Comparison of ENCODE assay signal across 9 mouse cellular contexts in genomic region chr5:134179871-134180270, GRCm38 (mm10). TPM values are rescaled to one million over a fixed set of nuclear protein-coding genes. Genes with fewer than 3 reads are reported as not detected.
DNase-seq lines count a peak whose midpoint lies in the region; ATAC-seq and TF ChIP-seq lines count a peak whose summit lies in the region.
"Had no signal": no experiment of that assay in that cellular context is flagged by ENCODE, and none has a peak within 500 bp of the region (broad histone marks: within the 10 kb centered on the region; RNA-seq: fewer than 3 reads in every experiment).

No protein-coding gene starts in this region.

- no peak overlapping the region for H3K9ac ChIP-seq in forebrain, embryonic 15.5 days (replicated peaks)

- peaks cover 43% of the 10 kb centered on the region for H3K4me1 ChIP-seq in forebrain, embryonic 10.5 days
- peaks cover 26% of the 10 kb centered on the region for H3K4me1 ChIP-seq in forebrain, embryonic 15.5 days
- peaks cover 46% of the 10 kb centered on the region for H3K4me1 ChIP-seq in G1E (ENCODE audit: insufficient read depth, low read depth, low read length)
- H3K4me1 ChIP-seq in spleen, adult 2 months (ENCODE audit: control insufficient read depth, insufficient read depth, insufficient read length), result peaks cover 9% of the 10 kb centered on the region

- WGBS in forebrain, embryonic 10.5 days, result 35% methylated on average over 7 of the region's 7 CpGs
- WGBS in forebrain, embryonic 15.5 days, result 24% methylated on average over 7 of the region's 7 CpGs
- 14% methylated on average over 7 of the region's 7 CpGs for WGBS in spleen, adult 2 months

- no peak for TF ChIP-seq POLR2A in spleen, adult 2 months (IDR thresholded peaks at IDR 0.05; ENCODE audit: low read depth, low read length)

- H3K27me3 ChIP-seq in forebrain, embryonic 10.5 days (ENCODE audit: poor library complexity, severe bottlenecking), result no peaks in the 10 kb centered on the region
- H3K27me3 ChIP-seq in forebrain, embryonic 15.5 days, result no peaks in the 10 kb centered on the region
- H3K27me3 ChIP-seq in G1E (ENCODE audit: insufficient read depth, low read length), result no peaks in the 10 kb centered on the region
- H3K27me3 ChIP-seq in spleen, adult 2 months (ENCODE audit: control insufficient read depth, insufficient read depth, low read length), result no peaks in the 10 kb centered on the region
- H3K27me3 ChIP-seq: megakaryocyte, embryonic 14.5 days had no signal

- peak; percentile 74 for DNase-seq in forebrain, embryonic 10.5 days (ENCODE audit: extremely low spot score, low spot score)
- peak; percentile 40 for DNase-seq in G1E (ENCODE audit: low spot score)
- DNase-seq in cerebellum, adult 18-20 months, result peak; percentile 80 to 83
- peak; percentile 75 to 91 for DNase-seq in frontal cortex, postnatal 36 days (ENCODE audit: low spot score in 2 of 2)
- DNase-seq in layer of hippocampus, adult 8-10 months (ENCODE audit: low spot score in 2 of 2), result peak; percentile 62 to 89
- DNase-seq in lung, postnatal 25 days (ENCODE audit: low spot score), result peak; percentile 83
- peak; percentile 81 to 82 for DNase-seq in spleen, adult 2 months (ENCODE audit: low read depth in 1 of 2, low spot score in 2 of 2)

- H3K27ac ChIP-seq in forebrain, embryonic 10.5 days, result no peak overlapping the region
- no peak overlapping the region for H3K27ac ChIP-seq in forebrain, embryonic 15.5 days (replicated peaks)
- H3K27ac ChIP-seq in spleen, adult 2 months (ENCODE audit: insufficient read depth, low read length), result no peak overlapping the region

- H3K4me2 ChIP-seq in forebrain, embryonic 15.5 days (replicated peaks), result no peak overlapping the region

- H3K36me3 ChIP-seq in forebrain, embryonic 10.5 days (replicated peaks), result no peaks in the 10 kb centered on the region
- H3K36me3 ChIP-seq in forebrain, embryonic 15.5 days, result no peaks in the 10 kb centered on the region
- peaks cover 8% of the 10 kb centered on the region for H3K36me3 ChIP-seq in G1E (replicated peaks)
- no peaks in the 10 kb centered on the region for H3K36me3 ChIP-seq in spleen, adult 2 months (ENCODE audit: control insufficient read depth, insufficient read depth, low read length)

- H3K9me3 ChIP-seq in forebrain, embryonic 10.5 days, result no peaks in the 10 kb centered on the region
- H3K9me3 ChIP-seq in forebrain, embryonic 15.5 days, result no peaks in the 10 kb centered on the region
- no peaks in the 10 kb centered on the region for H3K9me3 ChIP-seq in G1E (replicated peaks)
- H3K9me3 ChIP-seq: megakaryocyte, embryonic 14.5 days had no signal

- no peak for ATAC-seq in forebrain, embryonic 15.5 days (replicated peaks)
- ATAC-seq in G1E (ENCODE audit: extremely low read depth, insufficient number of reproducible peaks, low FRiP score, poor library complexity, severe bottlenecking), result no peak

- TF ChIP-seq CTCF in G1E (IDR thresholded peaks at IDR 0.05; ENCODE audit: low read depth, low read length), result peak; percentile 56
- peak; percentile 59; the same call in 1 of the 2 replicates for TF ChIP-seq CTCF in spleen, adult 2 months (IDR thresholded peaks at IDR 0.05; ENCODE audit: extremely low read depth, insufficient read depth, insufficient read length, insufficient replicate concordance)

- H3K4me3 ChIP-seq in forebrain, embryonic 10.5 days, result no peak overlapping the region
- no peak overlapping the region for H3K4me3 ChIP-seq in forebrain, embryonic 15.5 days
- no peak overlapping the region for H3K4me3 ChIP-seq in G1E (ENCODE audit: low read depth, low read length)
- no peak overlapping the region for H3K4me3 ChIP-seq in spleen, adult 2 months (ENCODE audit: extremely low read depth, insufficient read depth, insufficient read length)
- H3K4me3 ChIP-seq: megakaryocyte, embryonic 14.5 days had no signal

RNA-seq across cellular contexts. Expression of gene Rcc1l, which starts 3.3 kb away (rescaled TPM):
- polyA plus RNA-seq in forebrain, embryonic 10.5 days (2016; fragmentation: Nextera tagmentation; extraction: Ambion mirVana), result 40.2 and 44.3 TPM in 2 replicates
- 22.4 and 23.8 TPM in 2 replicates for polyA plus RNA-seq in forebrain, embryonic 15.5 days (2015; fragmentation: Nextera tagmentation; extraction: Ambion mirVana)
- total RNA-seq in G1E (2014; fragmentation: Nextera tagmentation) (12.6 and 13.6 TPM in 2 replicates), G1E (2017) (9.2 and 9.8 TPM in 2 replicates)
- 16.0 and 17.1 TPM in 2 replicates for polyA plus RNA-seq in G1E (2012)
- total RNA-seq in layer of hippocampus, adult 8-10 months (2022), result 10 to 100 TPM; 15.6 to 18.8 (median 16.9) TPM
- polyA plus RNA-seq in spleen, adult 2 months (2012; rRNA removed), result 10.7 and 12.0 TPM in 2 replicates

RNA-seq across cellular contexts. Expression of gene Gtf2ird2, which starts 3.9 kb away (rescaled TPM):
- 7.0 and 7.6 TPM in 2 replicates for polyA plus RNA-seq in forebrain, embryonic 10.5 days (2016; fragmentation: Nextera tagmentation; extraction: Ambion mirVana)
- polyA plus RNA-seq in forebrain, embryonic 15.5 days (2015; fragmentation: Nextera tagmentation; extraction: Ambion mirVana), result 11.8 and 13.2 TPM in 2 replicates
- 9.2 and 9.7 TPM in 2 replicates for total RNA-seq in G1E (2014; fragmentation: Nextera tagmentation)
- total RNA-seq in G1E (2017), result 5.6 and 10.8 TPM in 2 replicates
- 3.3 and 4.5 TPM in 2 replicates for polyA plus RNA-seq in G1E (2012)
- total RNA-seq in layer of hippocampus, adult 8-10 months (2022), result 10 to 100 TPM; 16.1 to 19.6 (median 16.4) TPM
- polyA plus RNA-seq in spleen, adult 2 months (2012; rRNA removed), result 6.4 and 7.7 TPM in 2 replicates

RNA-seq across cellular contexts. Expression of gene Ncf1, which starts 49.6 kb away (rescaled TPM):
- polyA plus RNA-seq in forebrain, embryonic 10.5 days (2016; fragmentation: Nextera tagmentation; extraction: Ambion mirVana), result 2.4 TPM in 2 replicates
- 2.1 and 2.4 TPM in 2 replicates for polyA plus RNA-seq in forebrain, embryonic 15.5 days (2015; fragmentation: Nextera tagmentation; extraction: Ambion mirVana)
- total RNA-seq in G1E (2014; fragmentation: Nextera tagmentation) (20.7 and 22.0 TPM in 2 replicates), G1E (2017) (2.0 and 3.0 TPM in 2 replicates)
- 27.8 and 29.9 TPM in 2 replicates for polyA plus RNA-seq in G1E (2012)
- 10 to 100 TPM in 2 of 4 experiments, 1 to 10 TPM in 2; 6.3 to 25.6 (median 14.7) TPM for total RNA-seq in layer of hippocampus, adult 8-10 months (2022)
- polyA plus RNA-seq in spleen, adult 2 months (2012; rRNA removed), result 103 and 151 TPM in 2 replicates
